Mouse (Mus musculus) cerebellum, postnatal 25 days (tissue): ENCODE measurements at regions not wholly inside any gene's neighbourhood (a gene's known extent, or its start where the extent isn't known, plus 50 kb on each side); places are given as distances from the start of the nearest gene placed in this dataset.

Source experiments
- DNase-seq, 2 experiments: peaks; one replicate each; pipeline ENCODE4 v3.0.0; 2021; ENCODE audit warnings: mixed read lengths in 2 of 2

DNA sequence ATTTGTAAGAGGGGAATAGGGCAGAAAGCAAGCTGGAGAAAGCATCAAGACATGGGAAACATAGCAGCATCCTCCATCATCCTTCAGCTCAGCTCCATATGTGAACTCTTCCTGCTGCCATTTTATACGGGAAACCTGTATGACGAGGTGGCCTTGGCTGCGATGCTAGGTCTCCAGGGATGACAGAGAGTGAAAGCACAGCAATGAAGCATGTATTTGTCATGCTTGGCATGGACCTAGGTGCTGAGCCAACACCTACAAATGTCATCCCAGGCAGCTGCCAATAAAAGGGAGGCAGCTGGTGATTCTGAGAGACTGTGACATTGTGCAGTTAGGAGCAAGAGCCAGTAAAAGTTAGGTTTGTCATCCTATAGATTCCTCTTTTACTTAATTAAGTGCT lies 51.0 kb upstream of the Akirin2 start:
- DNase-seq: peak; percentile 39 to 40
